Mouse (Mus musculus): ENCODE data around the gene Apoa2. TPM values are rescaled to one million over a fixed set of nuclear protein-coding genes. Genes with fewer than 3 reads are reported as not detected.
A peak's percentile ranks its signal among the peaks of the same experiment; 100 is the strongest.

Apoa2 gene
- total RNA-seq (2021) = 1 to 10 TPM; 1.6 to 4.0 TPM
- long read RNA-seq, experiment 1, partial matches to known transcripts = 0 of 1 reads
- long read RNA-seq, experiment 1, other reads (novel, unspliced or antisense) = 1 of 1 reads
- long read RNA-seq, experiment 2, partial matches to known transcripts = 0 of 1 reads
- long read RNA-seq, experiment 2, other reads (novel, unspliced or antisense) = 1 of 1 reads

DNA sequence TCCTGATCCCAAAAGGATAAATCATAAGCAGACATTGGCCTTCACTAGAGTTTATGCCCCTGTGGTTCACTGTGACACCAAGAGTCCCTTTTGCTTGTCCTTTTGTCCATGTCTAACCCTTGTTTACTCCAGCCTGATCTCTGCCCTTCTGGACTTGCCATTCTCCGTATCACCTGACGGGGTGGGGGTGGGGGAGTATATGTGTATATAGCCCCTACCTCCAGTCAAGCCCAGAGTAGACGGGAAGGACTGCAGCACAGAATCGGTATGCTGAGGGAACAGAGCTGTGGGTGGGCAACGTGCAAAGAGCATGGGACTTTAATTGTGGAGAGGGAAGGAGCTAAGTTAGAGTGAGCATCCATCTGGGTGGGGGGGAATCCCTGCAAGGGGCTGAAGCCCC lies at the start of gene Apoa2:
Apoa2 (plus strand) TSS at position 198 of the 400 bp plus-strand sequence.
- intact Hi-C loops (cut with DNase I) = loop anchor here (2.0 kb wide), 1 partner anchor 58 kb away; no protein-coding TSS in a partner anchor
- no peak for DNase-seq

DNA sequence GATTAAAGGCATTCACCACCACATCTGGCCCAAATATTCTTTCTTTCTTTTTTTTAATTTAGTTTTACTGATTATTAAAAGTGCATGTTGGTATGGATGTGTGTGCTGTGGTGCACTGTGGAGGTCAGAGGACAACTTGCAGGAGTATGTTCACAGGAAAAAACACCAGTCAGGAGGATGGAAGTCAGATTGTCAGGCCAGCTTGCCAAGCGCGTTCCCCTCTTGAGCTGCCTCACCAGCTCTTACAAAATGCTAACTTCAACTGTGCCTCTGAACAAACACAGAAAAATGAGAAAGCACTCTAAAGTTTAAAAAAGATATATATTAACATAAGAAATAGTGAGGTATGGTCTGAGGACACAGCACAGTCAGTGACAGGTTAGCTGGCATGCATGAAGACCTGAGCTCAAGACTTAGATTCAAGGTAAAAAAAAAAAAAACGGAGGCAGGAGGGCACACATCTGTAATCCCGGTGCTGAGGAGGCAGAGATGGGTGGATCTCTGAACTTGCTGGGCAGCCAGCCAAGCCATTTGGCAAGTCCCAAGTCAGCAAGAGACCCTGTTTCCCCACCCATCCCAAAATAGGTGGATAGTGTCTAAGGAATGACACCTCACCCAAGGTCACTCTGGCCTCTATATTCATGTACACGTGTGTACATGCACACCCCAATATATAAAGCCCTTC lies 45.2 kb upstream of the Apoa2 start:
- DNase-seq = no peak
- intact Hi-C loops (cut with DNase I) = no loop called here

DNA sequence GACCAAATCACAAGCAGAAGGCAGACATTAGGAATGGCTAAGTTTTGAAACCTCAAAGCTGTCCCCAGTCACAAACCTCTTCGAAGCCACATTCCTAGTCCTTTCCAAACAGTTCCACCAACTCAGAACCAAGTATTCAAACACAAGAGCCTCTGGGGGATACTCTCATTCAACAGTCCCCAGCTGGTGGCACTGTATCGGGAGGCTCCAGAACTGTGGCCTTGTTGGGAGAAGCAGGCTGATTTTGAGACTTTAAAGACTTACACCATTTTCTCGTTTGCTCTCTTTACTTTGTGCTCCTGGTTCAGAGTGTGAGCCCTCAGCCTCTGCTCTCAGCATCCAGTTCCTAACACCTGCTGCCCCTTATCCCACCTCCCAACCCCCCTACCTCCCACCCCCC lies 41.8 kb upstream of the Apoa2 start:
- intact Hi-C loops (cut with DNase I) = no loop called here

GRCm38 (mm10) chr1:171183620-171184019 lies 41.2 kb upstream of the Apoa2 start:
- peak in 1 of 2 experiments; percentile 70 for DNase-seq
- intact Hi-C loops (cut with DNase I) = no loop called here

More for the DNA sequence above, 41.8 kb upstream of the Apoa2 start:
- DNase-seq = no peak

- intact Hi-C loops (cut with DNase I) = no loop called here
- peak in 1 of 2 experiments; percentile 40 for DNase-seq
These were observed 40.5 kb upstream of the Apoa2 start for GRCm38 (mm10) chr1:171184314-171184713.

DNA sequence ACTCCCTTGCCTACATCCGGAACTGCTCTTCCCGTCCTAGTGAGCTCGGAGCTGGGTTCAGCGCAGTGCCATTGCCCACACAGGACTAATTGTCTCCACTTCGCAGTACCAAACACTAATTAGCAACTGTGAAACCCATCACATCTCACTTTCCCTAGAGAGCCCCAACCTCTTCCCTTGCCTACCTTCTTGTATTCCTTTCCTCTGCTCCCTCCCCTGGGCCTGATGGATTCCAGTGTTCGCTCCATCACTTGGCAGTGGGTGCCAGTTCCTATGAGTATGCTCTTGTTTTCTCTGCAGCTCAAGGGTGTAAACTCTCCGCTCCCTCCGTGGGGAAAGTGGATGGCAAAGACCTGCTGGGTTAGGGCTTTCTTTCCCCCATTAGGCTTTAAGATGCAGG lies 39.2 kb upstream of the Apoa2 start:
- intact Hi-C loops (cut with DNase I) = no loop called here
- DNase-seq = no peak

DNA sequence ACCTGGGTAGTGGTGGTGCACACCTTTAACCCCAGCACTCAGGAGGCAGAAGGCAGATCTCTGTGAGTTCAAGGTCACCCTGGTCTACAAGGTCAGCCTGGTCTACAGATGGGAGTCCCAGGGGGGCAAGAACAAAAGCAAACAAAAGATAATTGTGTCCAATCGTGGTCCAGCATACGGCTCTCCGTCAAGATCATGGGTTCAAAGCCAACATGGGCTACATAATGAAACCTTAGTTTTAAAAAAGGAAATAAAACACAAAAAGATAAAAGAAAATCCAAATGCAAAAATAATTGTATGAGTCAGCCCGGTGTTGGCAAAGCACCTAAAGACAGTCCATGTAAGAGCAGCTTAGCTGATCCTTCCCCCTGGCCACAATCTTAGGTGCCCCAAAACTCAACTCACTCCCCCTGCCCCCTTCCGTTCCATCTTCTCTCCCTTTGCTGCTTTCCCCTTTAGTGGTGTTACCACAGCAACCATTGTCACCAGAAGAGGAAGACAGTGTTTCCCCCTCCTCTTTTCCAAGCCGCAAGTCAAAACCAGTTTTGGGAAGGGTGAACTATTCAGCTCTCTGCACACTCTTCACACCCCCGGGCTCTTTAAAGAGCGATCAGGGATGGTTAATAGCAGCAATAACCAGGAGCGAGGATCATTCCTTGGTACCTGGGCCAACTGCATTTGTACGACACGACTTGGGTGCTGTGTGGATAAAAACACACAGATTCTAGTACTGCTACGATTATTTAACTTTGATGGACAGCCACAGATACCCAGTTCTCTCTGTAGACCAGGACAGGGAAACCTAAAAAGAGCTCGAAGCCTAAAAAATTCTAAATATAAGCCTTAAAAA lies 36.8 kb upstream of the Apoa2 start:
- no peak for DNase-seq
- intact Hi-C loops (cut with DNase I) = no loop called here

- peak in 1 of 2 experiments; percentile 37 for DNase-seq
- intact Hi-C loops (cut with DNase I) = no loop called here
These were observed 35.8 kb upstream of the Apoa2 start for GRCm38 (mm10) chr1:171189046-171189445.

DNA sequence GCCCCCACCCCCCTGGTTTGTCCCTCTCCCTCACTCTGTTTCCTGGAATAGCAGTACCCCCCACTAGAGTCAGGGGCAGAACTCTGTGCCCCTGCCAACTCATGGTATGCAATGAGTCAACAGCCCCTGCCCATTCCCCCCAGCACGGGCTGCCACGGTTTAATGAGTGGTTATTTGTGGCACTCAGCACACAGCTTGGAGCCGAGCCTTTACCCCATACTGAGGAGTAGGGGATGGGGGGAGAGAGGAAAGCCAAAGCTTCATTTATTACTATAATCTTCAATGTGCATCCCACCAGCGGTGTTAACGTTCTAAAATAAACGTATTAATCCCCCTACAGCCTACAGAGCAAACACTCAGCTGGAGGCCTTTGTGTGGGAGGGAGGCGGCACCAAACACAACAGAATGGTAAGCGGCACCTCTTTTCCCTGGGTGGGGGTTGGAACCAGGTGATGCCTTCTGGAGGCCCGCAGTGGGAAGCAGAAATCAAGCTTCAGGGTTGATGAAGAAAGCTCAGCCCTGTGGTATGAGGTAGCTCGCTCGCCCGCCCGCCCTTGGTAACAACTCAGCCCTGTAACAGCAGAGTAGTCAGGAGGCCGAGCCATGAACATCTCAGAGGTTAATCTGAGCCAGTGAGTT lies 35.3 kb upstream of the Apoa2 start:
- DNase-seq = peak in 1 of 2 experiments; percentile 16
- intact Hi-C loops (cut with DNase I) = no loop called here

DNA sequence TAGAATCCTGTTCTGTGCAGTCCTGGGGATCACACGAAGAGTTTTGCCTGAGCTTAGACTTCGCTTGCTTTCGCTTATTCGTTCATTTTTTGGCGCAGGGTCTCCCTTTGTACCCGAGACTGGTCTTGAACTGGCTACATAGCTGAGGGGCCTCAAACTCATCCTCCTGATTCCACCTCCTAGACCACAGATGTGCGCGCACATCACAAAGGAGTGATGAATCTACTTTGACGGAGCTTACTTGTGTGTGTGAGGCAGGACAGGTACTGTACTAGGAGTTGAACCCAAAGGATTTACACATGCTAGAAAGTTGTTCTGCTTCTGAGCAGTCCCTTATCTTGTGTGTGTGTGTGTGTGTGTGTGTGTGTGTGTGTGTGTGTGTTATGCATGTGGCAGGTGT lies 34.0 kb upstream of the Apoa2 start:
- DNase-seq = no peak
- intact Hi-C loops (cut with DNase I) = no loop called here

- intact Hi-C loops (cut with DNase I) = no loop called here
- no peak for DNase-seq
These were observed 32.6 kb upstream of the Apoa2 start for GRCm38 (mm10) chr1:171192283-171192682.

DNA sequence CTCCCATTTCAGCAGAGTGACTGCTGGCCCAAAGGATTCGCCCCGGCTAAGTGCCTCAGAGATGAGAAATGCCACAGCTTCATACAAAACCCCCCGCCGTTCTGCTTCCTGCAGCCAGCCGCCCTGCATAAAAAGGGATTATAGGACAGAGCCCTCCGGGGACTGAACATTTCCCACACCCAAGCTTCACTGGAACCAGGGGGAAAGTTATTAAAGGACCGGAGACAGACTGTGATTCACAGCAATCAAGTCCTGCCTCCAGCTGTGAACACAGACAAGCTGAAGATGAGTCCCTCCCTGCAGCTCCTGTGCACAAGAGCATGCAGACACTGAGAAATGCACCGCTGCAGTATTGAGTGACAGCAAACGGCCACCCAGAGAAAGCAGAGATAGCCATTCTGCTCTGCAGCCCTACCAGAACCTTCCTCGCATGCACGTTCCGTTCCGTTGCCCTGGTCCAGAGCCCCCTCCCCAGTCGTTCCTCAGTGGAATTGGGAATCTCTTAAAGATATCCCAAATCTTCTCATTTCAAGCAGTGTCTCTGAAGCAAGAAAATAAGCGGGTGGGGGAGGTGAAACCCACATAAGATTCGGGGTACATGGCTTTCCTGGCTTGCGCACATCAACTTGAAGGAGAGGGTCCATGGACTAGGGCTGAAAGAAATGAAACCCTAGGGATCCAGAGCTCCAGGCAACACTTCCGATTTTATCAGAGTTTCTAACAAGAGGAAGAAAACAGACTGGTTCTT lies 31.6 kb upstream of the Apoa2 start:
- peak in 1 of 2 experiments; percentile 21 for DNase-seq
- intact Hi-C loops (cut with DNase I) = no loop called here

DNA sequence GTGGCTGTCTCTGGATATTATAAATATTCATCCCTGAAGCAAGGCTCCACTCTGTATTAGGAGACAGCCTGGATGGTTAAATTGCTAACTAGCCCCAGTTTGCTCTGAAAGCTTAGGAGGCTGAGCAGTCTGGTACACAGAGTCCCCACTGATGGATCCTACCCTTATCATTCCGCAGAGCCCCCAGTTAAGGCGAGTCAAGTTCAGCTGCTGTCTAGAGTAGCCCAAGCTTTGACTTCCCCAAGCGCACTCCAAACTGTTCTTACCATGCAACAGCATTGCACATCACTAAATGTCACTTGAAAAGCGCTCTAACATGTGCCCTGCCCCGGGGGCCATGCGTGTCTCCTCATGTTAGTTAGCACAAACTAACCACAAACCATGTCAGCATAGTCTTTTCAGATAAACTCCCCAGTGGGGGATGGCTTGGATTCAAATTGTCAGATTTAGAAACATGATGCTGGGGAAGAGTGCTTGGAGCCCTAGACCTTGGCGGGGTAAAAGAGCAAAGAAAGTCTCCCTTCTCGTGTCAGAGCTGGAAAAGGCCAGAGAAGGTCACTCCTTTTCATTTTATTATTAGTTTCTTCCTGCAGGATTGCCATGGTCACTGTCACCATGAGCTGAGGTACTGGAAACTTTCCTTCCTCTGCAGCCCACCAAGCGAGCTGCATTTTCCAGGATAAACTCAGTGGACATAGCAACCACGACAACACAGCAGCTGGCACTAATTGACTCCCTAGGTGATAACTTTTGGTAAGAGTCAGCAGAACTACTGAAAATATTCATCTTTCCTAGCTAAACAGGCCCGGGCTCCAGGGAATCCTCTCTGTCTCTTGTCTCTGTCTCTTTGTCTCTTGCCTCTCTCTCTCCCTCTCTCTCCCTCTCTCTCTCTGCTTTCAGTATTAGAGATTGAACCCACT lies 30.7 kb upstream of the Apoa2 start:
- no peak for DNase-seq
- intact Hi-C loops (cut with DNase I) = no loop called here

DNA sequence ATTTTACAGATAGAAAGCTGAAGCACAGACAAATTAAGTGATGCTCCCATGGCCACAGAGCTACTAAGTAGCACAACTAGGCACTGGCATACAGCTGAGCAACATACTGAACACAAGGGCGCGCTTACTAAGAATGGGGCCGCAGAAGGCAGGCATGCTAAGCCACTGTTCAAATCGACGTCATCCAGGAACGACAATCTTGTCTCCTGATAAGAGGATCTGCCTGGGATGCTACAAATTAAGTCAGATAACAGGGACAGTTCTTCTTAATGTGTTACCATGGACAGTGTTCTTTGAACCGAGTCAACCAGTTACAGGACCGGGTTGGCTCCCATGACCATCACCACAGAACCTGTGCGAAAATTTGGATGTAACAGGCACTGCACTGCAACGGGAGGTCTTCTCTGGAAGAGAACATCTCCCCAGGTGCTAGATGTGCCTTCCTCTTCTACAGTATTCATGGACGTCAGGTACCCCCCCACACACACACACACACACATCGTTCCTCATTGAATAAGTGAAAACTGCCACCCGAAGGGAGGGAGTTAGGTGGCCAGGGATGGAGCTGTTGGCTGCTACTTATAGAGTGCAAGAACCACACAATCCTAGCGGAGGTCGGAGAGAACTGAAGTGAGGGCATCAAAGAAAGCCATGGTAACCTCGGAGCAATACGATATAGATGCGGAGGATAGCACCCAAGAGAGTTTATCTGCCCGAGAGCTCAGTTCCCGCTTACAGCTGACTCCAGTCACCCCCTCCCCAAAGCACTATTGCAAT lies 29.6 kb upstream of the Apoa2 start:
- no peak for DNase-seq
- intact Hi-C loops (cut with DNase I) = no loop called here

DNA sequence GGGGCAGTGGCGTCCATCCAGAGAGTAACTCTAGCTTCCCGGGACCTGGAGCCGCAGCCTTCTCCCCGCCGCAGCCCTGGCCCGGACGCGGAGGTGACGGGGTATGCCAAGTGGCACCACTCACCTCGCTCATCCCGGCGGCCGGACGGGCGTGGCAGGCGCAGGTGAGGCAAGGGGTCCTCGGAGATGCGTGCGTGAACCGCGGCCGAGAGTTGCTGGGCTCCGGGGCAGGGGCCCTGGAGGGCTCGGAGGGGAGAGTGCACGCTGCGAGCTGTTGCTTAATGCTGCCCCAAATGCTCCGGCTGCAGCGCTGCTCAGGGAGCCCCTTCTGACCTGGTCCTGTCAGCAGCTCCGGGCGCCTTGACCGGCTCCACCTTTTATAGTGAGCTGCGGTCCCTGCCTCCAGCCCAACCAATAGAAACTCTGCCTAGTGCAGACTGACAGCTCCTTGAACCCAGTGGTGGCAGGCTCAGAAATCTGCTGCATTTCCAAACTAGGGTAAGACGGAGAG lies 28.9 kb upstream of the Apoa2 start, which contains the start of gene Pcp4l1:
Pcp4l1 (minus strand) TSS at position 382 of the 511 bp plus-strand sequence.
- intact Hi-C loops (cut with DNase I) = no loop called here

GRCm38 (mm10) chr1:171199532-171199931 lies 25.3 kb upstream of the Apoa2 start:
- no peak for DNase-seq
- intact Hi-C loops (cut with DNase I) = no loop called here

More for the DNA sequence above, 28.9 kb upstream of the Apoa2 start, which contains the start of gene Pcp4l1:
- peak; percentile 76 to 79 for DNase-seq

DNA sequence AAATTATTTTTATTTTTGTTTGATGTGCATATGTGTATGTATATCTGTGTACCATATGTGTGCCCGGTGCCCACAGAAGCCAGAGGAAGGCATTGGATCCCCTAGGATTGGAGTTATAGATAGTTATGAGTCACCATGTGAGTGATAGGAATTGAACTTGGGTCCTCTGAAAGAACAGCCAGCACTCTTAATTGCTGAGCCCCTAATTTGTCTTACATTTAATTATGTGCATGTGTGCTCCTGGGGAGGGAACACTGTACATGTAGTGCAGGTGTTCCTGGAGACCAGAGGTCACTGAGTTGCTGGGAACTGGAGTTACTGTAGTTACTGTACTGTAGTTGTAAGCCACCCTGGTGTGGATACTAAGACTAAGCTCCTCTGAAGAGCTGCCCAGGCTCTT lies 24.1 kb upstream of the Apoa2 start:
- intact Hi-C loops (cut with DNase I) = no loop called here
- no peak for DNase-seq

Measured in heart, postnatal 14 days (tissue).